Comparison of ENCODE assay signal across 8 mouse cellular contexts in the genomic region with DNA sequence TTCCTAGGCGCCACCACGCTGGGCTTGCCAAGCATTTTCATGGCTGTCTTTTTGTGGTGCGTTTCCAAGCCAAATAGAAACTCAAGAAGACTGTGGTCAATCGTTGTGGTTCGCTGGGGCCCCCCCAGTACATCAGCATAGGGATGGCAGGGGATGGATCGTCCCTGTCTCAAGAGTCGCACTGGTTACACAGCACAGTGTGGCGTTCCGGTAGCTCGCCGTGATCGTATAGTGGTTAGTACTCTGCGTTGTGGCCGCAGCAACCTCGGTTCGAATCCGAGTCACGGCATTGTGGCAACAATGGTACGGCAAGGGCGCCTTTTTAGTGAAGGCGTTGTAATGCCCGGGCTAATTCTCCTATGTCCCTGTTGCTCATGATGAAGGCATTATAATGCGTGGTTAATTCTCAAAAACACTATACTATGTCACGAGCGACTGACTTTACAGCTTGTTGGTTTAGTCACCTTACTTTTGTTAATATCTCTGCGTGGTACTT. TPM values are rescaled to one million over a fixed set of nuclear protein-coding genes. Genes with fewer than 3 reads are reported as not detected.
A peak's percentile ranks its signal among the peaks of the same experiment; 100 is the strongest.
DNase-seq lines count a peak whose midpoint lies in the region; ATAC-seq and TF ChIP-seq lines count a peak whose summit lies in the region.

No protein-coding gene starts in this region.

- H3K9ac ChIP-seq in heart, embryonic 12.5 days, result peak overlapping the region; percentile 82
- H3K9ac ChIP-seq in kidney, embryonic 16.5 days (replicated peaks; ENCODE audit: low read length), result peak overlapping the region; percentile 73
- peak overlapping the region; percentile 48 for H3K9ac ChIP-seq in liver, embryonic 11.5 days (ENCODE audit: low read depth, low read length)
- H3K9ac ChIP-seq in stomach, embryonic 15.5 days, result peak overlapping the region; percentile 21; the same call in 1 of the 2 replicates

- peak; percentile 86 for ATAC-seq in heart, embryonic 12.5 days (ENCODE audit: insufficient number of reproducible peaks, low FRiP score)
- peak; percentile 88 for ATAC-seq in kidney, embryonic 16.5 days (ENCODE audit: low FRiP score, low TSS enrichment)
- ATAC-seq in liver, embryonic 11.5 days (replicated peaks; ENCODE audit: low FRiP score), result peak; percentile 88
- peak; percentile 82 for ATAC-seq in stomach, embryonic 15.5 days (ENCODE audit: insufficient read depth, low FRiP score, low read depth)

- under 1% methylated on average over 26 of the region's 26 CpGs for whole genome bisulfite sequencing in heart, embryonic 12.5 days
- WGBS in kidney, embryonic 16.5 days, result under 1% methylated on average over 26 of the region's 26 CpGs
- WGBS in liver, embryonic 11.5 days, result under 1% methylated on average over 26 of the region's 26 CpGs
- WGBS in stomach, embryonic 15.5 days, result under 1% methylated on average over 26 of the region's 26 CpGs

- H3K4me2 ChIP-seq in heart, embryonic 12.5 days, result peak overlapping the region; percentile 64
- peak overlapping the region; percentile 60 for H3K4me2 ChIP-seq in kidney, embryonic 16.5 days (replicated peaks; ENCODE audit: low read depth, low read length)
- H3K4me2 ChIP-seq in liver, embryonic 11.5 days, result peak overlapping the region; percentile 64
- H3K4me2 ChIP-seq in myocyte (ENCODE audit: low read depth), result peak overlapping the region; percentile 84
- H3K4me2 ChIP-seq in stomach, embryonic 15.5 days, result peak overlapping the region; percentile 53

- peak; percentile 1; the same call in 1 of the 2 replicates for TF ChIP-seq CTCF in embryonic fibroblast, embryonic 13.5 days (IDR thresholded peaks at IDR 0.05; ENCODE audit: borderline replicate concordance, insufficient read depth, low read length)

- H3K36me3 ChIP-seq in heart, embryonic 12.5 days, result no peaks in the 10 kb centered on the region
- H3K36me3 ChIP-seq in kidney, embryonic 16.5 days (ENCODE audit: insufficient read depth, low read length), result no peaks in the 10 kb centered on the region
- no peaks in the 10 kb centered on the region for H3K36me3 ChIP-seq in liver, embryonic 11.5 days (ENCODE audit: control insufficient read depth, insufficient read depth, low read length)
- no peaks in the 10 kb centered on the region for H3K36me3 ChIP-seq in myocyte (ENCODE audit: control insufficient read depth, insufficient read depth)
- H3K36me3 ChIP-seq in stomach, embryonic 15.5 days, result no peaks in the 10 kb centered on the region

- peak; percentile 2; the same call in 1 of the 2 replicates for TF ChIP-seq POLR2A in embryonic fibroblast, embryonic 13.5 days (IDR thresholded peaks at IDR 0.05; ENCODE audit: low read depth, low read length)
- TF ChIP-seq POLR2A in myocyte (IDR thresholded peaks at IDR 0.05; ENCODE audit: insufficient read length, low read depth), result peak; percentile 19

- no peak overlapping the region for H3ac ChIP-seq in myocyte (ENCODE audit: control insufficient read depth, insufficient read length)

- H3K27me3 ChIP-seq in heart, embryonic 12.5 days (replicated peaks), result 0 out of 2 replicates have a peak, but pooled peaks cover 6% of the 10 kb centered on the region
- 0 out of 2 replicates have a peak, but pooled peaks cover 5% of the 10 kb centered on the region for H3K27me3 ChIP-seq in kidney, embryonic 16.5 days (ENCODE audit: insufficient read depth, low read length)
- H3K27me3 ChIP-seq in liver, embryonic 11.5 days (replicated peaks; ENCODE audit: control insufficient read depth, insufficient read depth, low read length), result no peaks in the 10 kb centered on the region; the same call in 1 of the 2 replicates
- H3K27me3 ChIP-seq in myocyte (ENCODE audit: control insufficient read depth, insufficient read depth, insufficient read length), result no peaks in the 10 kb centered on the region
- H3K27me3 ChIP-seq in stomach, embryonic 15.5 days (replicated peaks), result no peaks in the 10 kb centered on the region

- H3K79me2 ChIP-seq in myocyte (ENCODE audit: control insufficient read depth, insufficient read depth), result no peaks in the 10 kb centered on the region

- peak; percentile 84 for DNase-seq in B cell, adult 2 months
- peak; percentile 88 for DNase-seq in adrenal gland, adult 2 months
- DNase-seq in liver, embryonic 11.5 days (ENCODE audit: low spot score), result peak; percentile 84

- H3K4me1 ChIP-seq in embryonic fibroblast, embryonic 13.5 days (ENCODE audit: control insufficient read depth, insufficient read depth, low read length), result no peaks in the 10 kb centered on the region
- H3K4me1 ChIP-seq in heart, embryonic 12.5 days (replicated peaks), result peaks cover 12% of the 10 kb centered on the region
- H3K4me1 ChIP-seq in kidney, embryonic 16.5 days (ENCODE audit: insufficient read depth, low read length), result peaks cover 17% of the 10 kb centered on the region; the same call in 1 of the 2 replicates
- H3K4me1 ChIP-seq in liver, embryonic 11.5 days (replicated peaks; ENCODE audit: control insufficient read depth, insufficient read depth, low read length), result no peaks in the 10 kb centered on the region
- H3K4me1 ChIP-seq in stomach, embryonic 15.5 days, result peaks cover 2% of the 10 kb centered on the region; the same call in 1 of the 2 replicates

- peak overlapping the region; percentile 70 for H3K27ac ChIP-seq in embryonic fibroblast, embryonic 13.5 days (ENCODE audit: insufficient read depth, low read length)
- peak overlapping the region; percentile 84 for H3K27ac ChIP-seq in heart, embryonic 12.5 days (ENCODE audit: poor library complexity, severe bottlenecking)
- H3K27ac ChIP-seq in kidney, embryonic 16.5 days (ENCODE audit: low read length), result peak overlapping the region; percentile 93
- peak overlapping the region; percentile 10 for H3K27ac ChIP-seq in liver, embryonic 11.5 days (ENCODE audit: low read depth, low read length)
- H3K27ac ChIP-seq in stomach, embryonic 15.5 days, result peak overlapping the region; percentile 91

- H3K9me3 ChIP-seq in heart, embryonic 12.5 days (replicated peaks), result no peaks in the 10 kb centered on the region
- no peaks in the 10 kb centered on the region for H3K9me3 ChIP-seq in kidney, embryonic 16.5 days (ENCODE audit: low read length)
- H3K9me3 ChIP-seq in liver, embryonic 11.5 days (ENCODE audit: control insufficient read depth, low read length), result no peaks in the 10 kb centered on the region
- no peaks in the 10 kb centered on the region for H3K9me3 ChIP-seq in stomach, embryonic 15.5 days

- peak overlapping the region; percentile 74 for H3K4me3 ChIP-seq in embryonic fibroblast, embryonic 13.5 days (ENCODE audit: insufficient read depth, low read length)
- H3K4me3 ChIP-seq in heart, embryonic 12.5 days, result peak overlapping the region; percentile 70
- H3K4me3 ChIP-seq in kidney, embryonic 16.5 days (ENCODE audit: low read length), result peak overlapping the region; percentile 80
- H3K4me3 ChIP-seq in liver, embryonic 11.5 days (ENCODE audit: low read depth, low read length), result peak overlapping the region; percentile 53
- peak overlapping the region; percentile 60 for H3K4me3 ChIP-seq in myocyte
- peak overlapping the region; percentile 61 for H3K4me3 ChIP-seq in stomach, embryonic 15.5 days (replicated peaks)

TF ChIP-seq in myocyte, 11 proteins besides CTCF, POLR2A, EP300 and RAD21:
- TF ChIP-seq TCF12 (IDR thresholded peaks at IDR 0.05; ENCODE audit: insufficient read depth, poor library complexity, severe bottlenecking) (no peak), MAX (IDR thresholded peaks at IDR 0.05; ENCODE audit: low read depth) (no peak), CEBPB (IDR thresholded peaks at IDR 0.05; ENCODE audit: insufficient read depth, poor library complexity, severe bottlenecking) (0 out of 2 replicates have a peak, but pooled peaks have one; percentile 13), MYOG (IDR thresholded peaks at IDR 0.05; ENCODE audit: control insufficient read depth in 1 of 3, insufficient read depth in 1 of 3, insufficient read length in 2 of 3, low read depth in 2 of 3) (peak in 1 of 3 experiments; percentile 28)

RNA-seq across cellular contexts. Expression of gene Shf, which starts 8.8 kb away (rescaled TPM):
- 10 to 100 TPM in 1 of 2 experiments, 1 to 10 TPM in 1; 6.0 to 13.0 TPM for total RNA-seq in adrenal gland, adult 2 months (2021)
- 12.3 and 15.9 TPM in 2 replicates for polyA plus RNA-seq in adrenal gland, adult 2 months (2012; rRNA removed)
- 10.6 and 12.3 TPM in 2 replicates for polyA plus RNA-seq in embryonic fibroblast, embryonic 13.5 days (2011; ENCODE audit: insufficient read length, low read depth, missing spikeins)
- polyA plus RNA-seq in heart, embryonic 12.5 days (2016; fragmentation: Nextera tagmentation; extraction: Ambion mirVana), result 2.6 and 2.9 TPM in 2 replicates
- 2.0 and 2.3 TPM in 2 replicates for polyA plus RNA-seq in kidney, embryonic 16.5 days (2015; fragmentation: Nextera tagmentation; extraction: Ambion mirVana)
- 2.5 TPM in 2 replicates for polyA plus RNA-seq in liver, embryonic 11.5 days (2014; fragmentation: Nextera tagmentation; extraction: Ambion mirVana)
- polyA plus RNA-seq in myocyte (2012; fragmentation: generic; extraction: Trizol), result 48.5 TPM
- polyA plus RNA-seq in stomach, embryonic 15.5 days (2015; fragmentation: Nextera tagmentation; extraction: Ambion mirVana), result 2.3 and 2.6 TPM in 2 replicates

RNA-seq across cellular contexts. Expression of gene Slc28a2, which starts 48.5 kb away (rescaled TPM):
- total RNA-seq in adrenal gland, adult 2 months (2021), result 1 to 10 TPM; 1.5 to 2.7 TPM
- polyA plus RNA-seq in adrenal gland, adult 2 months (2012; rRNA removed), result 0.83 and 2.0 TPM in 2 replicates
- not detected in 2 replicates for polyA plus RNA-seq in embryonic fibroblast, embryonic 13.5 days (2011; ENCODE audit: insufficient read length, low read depth, missing spikeins)
- polyA plus RNA-seq in heart, embryonic 12.5 days (2016; fragmentation: Nextera tagmentation; extraction: Ambion mirVana), result 0.19 and 0.24 TPM in 2 replicates
- 0.60 TPM in 2 replicates for polyA plus RNA-seq in kidney, embryonic 16.5 days (2015; fragmentation: Nextera tagmentation; extraction: Ambion mirVana)
- polyA plus RNA-seq in liver, embryonic 11.5 days (2014; fragmentation: Nextera tagmentation; extraction: Ambion mirVana), result 0.29 and 0.35 TPM in 2 replicates
- polyA plus RNA-seq in myocyte (2012; fragmentation: generic; extraction: Trizol), result not detected
- polyA plus RNA-seq in stomach, embryonic 15.5 days (2015; fragmentation: Nextera tagmentation; extraction: Ambion mirVana), result 14.3 and 20.0 TPM in 2 replicates

Comparison
In these comparisons a context has a peak if more than half of its experiments do, and no peak if none do; other contexts are left out.
1. Peak in every context shown above with its lines: DNase-seq, ATAC-seq, H3K4me3 ChIP-seq and H3K27ac ChIP-seq.
2. H3K27ac ChIP-seq: peak in every context shown above with its lines; median percentile 93 in kidney, embryonic 16.5 days; 91 in stomach, embryonic 15.5 days; 84 in heart, embryonic 12.5 days; 70 in embryonic fibroblast, embryonic 13.5 days; 10 in liver, embryonic 11.5 days.
3. H3K9ac ChIP-seq: peak in every context shown above with its lines; median percentile 82 in heart, embryonic 12.5 days; 73 in kidney, embryonic 16.5 days; 48 in liver, embryonic 11.5 days; 21 in stomach, embryonic 15.5 days.